Mouse (Mus musculus): ENCODE data around the gene Wnt3.

Gene Wnt3

DNA sequence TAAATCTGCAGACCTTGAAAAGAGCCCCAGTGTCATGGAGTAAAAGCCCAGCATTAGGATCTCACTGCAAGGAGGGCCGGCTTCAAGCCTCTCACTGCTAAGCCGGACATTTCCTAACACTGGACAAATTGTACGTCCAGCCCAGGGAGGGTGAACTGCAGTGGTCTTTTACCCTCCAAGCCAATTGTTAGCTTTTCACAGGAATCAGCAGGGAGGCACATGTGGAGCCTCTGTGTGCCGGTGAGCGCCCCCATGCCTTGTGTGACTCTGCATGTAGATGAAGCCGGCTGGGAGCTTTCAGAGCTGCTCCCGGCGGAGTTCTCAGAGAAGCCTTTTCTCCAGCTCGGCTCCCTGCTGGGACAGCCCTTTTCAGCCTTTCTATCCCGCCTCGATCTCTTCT, 66.9 kb downstream of the Wnt3 start:
- no peak for DNase-seq (ENCODE audit: low spot score)

DNA sequence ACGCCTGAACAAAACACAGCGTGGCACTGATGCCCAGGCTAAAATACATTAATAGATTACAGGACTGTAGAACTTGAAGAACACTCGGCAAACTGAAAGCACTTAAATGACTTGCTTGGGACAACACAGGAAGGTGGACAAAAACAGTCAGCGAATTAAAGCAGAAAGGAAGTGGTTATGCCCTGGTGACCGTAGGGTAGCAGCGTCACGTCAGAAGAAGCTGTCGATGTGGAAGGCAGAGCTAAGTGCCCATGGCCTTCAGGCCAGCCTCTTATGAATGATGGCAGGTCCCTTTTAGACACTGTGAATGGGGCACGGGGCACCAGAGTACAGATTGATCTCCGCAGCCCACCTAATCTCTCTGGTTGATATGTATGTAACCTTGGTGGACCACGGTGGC, 74.3 kb downstream of the Wnt3 start:
- no peak for DNase-seq (ENCODE audit: low spot score)

DNA sequence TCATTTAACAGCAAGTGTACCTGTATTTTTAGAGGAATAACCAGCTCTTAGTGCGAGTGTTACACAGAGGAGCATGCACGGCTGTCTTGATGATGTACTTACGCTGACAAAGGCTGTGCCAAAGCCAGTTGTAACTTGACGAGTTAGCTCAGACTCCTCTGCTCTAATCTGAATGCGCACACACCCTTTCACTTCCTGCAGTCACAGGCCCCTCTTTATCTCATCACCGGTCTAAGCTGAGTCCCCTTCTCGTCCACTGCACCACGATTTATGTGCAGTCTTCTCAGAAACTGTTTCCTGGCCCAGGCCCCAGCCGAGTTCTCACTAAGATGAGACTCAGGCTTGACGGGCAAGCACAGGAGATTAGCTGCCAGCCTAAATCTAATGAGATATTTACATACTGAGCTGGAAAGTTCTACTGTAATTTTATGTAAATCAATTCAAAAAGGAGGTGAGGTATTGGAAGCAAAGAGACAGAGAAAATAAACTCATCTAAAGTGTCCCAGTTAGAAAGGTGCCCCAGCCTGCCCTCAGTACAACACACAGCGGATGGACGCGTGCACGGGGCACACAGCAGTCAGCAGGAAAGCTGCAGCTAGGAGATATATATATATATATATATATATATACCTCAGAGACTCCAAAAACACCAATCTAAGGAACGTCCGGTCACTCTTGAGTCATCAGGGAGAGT, 78.8 kb downstream of the Wnt3 start:
- DNase-seq (ENCODE audit: low spot score), result no peak

DNA sequence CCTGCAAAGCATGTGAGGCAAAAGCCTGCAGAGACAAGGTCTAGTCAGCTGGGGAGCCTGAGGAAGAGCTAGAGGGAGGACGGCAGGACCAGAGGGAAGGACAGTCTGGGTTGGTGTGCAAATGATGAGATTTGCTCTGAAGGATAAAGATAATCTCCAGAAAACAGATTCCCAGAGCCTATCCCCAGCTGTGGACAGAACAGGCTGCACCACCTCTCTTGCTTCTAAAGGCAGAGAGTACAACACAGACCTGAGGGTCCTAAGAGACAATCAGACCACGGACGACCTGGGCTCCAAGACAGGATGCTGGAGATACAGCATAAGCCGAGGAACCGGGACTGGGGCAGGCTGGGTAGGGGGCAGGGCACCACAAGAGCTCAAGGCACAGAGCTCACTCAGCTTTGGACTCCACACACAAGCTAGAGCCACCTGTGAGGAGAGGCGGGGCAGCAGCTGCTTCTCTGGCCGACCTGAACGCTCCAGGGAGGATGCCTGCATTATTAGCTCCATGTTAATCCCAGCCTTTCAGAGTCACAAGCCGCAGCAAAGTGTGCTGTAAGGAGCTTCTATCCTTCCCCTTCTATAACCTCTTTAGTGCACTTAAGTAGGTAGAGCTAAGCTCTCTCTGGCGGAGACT, 79.5 kb downstream of the Wnt3 start:
- DNase-seq (ENCODE audit: low spot score), result no peak

DNA sequence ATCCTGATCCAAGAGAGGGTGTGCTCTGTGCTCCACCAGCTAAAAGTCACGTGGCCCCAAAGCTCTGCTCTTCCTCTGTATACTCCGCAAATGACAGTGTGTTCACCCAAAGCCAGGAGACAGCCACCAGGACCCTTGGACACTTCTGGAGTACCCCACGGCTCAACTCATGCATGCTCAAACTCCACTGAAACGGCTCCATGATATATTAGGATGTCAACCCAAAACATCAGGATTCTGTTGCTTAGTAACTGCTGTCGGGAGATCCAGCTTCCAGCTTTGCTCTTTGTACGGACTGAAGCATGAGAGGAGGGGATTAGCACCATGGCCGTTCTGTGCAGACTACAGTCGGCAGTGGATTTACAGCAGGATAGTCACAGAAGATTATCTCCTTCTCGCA, 80.3 kb downstream of the Wnt3 start:
- DNase-seq (ENCODE audit: low spot score), result no peak

DNA sequence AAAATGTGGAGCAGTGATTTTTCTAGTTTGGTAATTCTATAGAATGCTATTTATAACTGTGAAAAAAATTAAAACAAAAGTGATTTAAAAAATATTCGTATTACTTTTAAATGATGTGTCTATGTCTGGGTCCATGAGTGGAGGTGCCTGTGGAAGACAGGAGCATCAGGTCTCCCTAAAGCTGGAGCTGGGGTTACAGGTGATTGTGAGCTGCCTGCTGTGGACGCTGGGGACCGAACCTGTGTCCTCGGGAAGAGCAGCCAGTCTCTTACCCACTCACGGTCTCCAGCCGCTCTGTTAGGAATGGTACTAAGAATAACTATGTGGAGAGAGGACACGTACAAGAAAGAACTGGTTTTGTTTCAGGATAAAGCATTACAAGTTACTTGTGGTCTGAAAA, 82.7 kb downstream of the Wnt3 start:
- DNase-seq (ENCODE audit: low spot score), result no peak

DNA sequence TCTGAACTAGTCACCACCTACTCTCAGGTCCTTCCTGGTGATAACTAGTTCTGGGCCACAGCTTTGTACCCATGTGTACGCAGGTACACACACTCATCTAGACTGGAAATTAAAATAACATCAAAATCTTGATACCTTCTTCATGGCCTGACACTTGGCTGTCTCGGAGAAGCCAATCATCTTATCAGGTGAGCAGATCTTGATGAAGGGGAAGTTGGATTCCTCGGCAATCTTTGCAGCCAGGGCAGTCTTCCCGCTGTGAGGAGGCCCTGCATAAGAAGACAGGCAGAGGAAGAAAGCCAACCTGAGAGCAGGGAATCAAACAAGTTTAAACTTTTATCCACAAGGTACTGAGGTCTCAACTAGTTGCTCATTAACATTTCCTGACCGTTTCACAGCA, 84.8 kb downstream of the Wnt3 start:
- DNase-seq (ENCODE audit: low spot score), result no peak

DNA sequence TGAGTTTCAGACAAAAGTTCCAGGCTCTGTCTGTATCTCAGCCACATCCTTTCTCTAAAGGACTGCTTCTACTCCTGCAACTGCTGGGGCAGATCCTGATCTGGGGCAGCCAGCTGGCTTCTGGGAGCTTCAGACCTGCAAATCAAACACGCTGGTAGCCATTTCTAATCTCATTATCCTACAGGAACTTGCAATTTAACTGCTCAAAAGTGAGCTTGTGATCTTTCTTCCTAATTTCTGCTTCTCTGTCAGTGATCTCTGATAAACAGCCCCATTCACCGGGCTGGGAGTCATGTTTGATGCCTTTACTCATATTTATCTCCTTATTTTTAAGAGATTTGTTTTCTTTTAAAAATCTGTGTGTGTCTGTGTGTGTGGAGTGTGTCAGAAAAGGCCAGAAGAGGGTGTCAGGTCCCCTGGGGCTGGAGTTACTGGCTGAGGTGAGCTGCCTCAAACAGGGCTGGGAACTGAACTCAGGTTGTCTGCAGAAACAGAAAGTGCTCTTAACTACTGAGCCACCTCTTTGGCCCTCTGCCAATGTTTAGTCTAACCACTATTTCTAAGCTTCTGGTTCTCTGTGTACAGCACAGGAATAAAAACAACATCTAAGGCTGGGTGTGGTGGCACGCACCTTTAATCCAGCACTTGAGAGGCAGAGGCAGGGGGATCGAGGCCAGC, 86.1 kb downstream of the Wnt3 start:
- no peak for DNase-seq (ENCODE audit: low spot score)

DNA sequence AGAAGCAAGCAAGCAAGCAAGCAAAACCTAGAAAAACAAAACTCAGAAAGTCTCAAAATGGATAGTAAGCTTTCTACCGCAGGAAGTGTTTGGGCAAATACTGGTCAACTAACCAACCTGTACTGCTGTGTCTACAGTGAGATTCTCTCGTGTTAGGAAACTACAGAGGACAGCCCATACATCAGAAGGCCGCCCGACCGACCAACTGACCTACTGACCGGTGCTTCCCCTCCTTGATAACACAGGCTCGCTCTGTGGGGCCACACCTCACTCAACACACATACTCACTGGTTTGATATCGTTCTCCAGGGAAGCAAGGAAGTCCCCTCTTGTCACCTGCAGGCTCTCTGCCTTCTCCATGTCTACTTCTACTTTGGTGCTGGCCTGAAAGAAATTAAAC, 89.0 kb downstream of the Wnt3 start:
- no peak for DNase-seq (ENCODE audit: low spot score)

DNA sequence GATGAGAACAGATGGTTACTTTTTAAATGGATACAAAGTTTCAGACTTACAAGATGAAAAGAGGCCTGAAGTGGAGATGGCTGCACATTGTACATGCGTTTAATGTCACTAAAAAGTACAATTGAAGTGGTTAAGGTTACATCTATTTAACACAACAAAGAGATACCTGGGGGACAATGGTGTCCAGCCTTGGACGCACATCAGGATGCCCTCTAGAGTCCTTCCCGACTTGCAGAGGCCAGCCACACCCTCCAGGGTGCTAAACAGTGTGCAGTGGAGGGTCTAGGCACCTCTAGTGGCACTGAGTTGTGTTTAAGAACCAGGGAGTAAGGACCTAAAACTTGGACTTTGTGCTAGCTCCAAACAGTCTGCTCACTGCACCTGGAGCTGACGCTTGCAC, 90.5 kb downstream of the Wnt3 start:
- DNase-seq (ENCODE audit: low spot score), result no peak

DNA sequence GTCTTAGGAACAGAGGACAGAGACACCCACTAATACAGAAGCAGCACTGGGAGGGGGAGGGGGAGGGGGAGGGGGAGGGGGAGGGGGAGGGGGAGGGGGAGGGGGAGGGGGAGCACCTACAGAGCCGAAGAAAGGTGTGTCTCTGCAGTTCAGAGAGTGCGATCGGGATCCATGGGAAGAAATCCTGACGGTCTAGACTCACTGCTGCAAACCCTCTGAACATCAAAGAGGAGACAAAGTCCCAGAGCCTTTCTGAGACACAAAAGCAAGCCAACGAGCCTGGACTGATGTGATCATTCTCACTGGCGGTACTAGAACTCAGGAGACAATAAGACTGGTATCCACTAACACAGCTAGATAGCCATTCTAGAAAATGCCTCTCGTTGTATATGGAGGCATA, 91.4 kb downstream of the Wnt3 start:
- DNase-seq (ENCODE audit: low spot score), result no peak
